Mouse (Mus musculus) embryonic facial prominence, embryonic 11.5 days (tissue): ENCODE measurements at regions not wholly inside any gene's neighbourhood (a gene's known extent, or its start where the extent isn't known, plus 50 kb on each side); places are given as distances from the start of the nearest gene placed in this dataset.

ENCODE experiments used
- ATAC-seq: fragments of 200-750 bp; cut with Nextera tagmentation; replicated peaks from 2 replicates; pipeline ENCODE4 v1.8.0; 2017; ENCODE audit warnings: low read depth; ENCODE audit not compliant: insufficient number of reproducible peaks, low FRiP score, low TSS enrichment
- DNase-seq: peaks from one replicate; pipeline ENCODE4 v3.0.0-alpha.2; 2015; ENCODE audit warnings: low spot score
- H3K27ac ChIP-seq: fragments of 300-500 bp; sonication (generic); replicated peaks from 2 replicates; pipeline ENCODE4 v1.5.1; 2014; ENCODE audit warnings: mild to moderate bottlenecking, low read depth, low read length, control low read depth
- H3K27me3 ChIP-seq: fragments of 300-500 bp; sonication (generic); 2 replicates; pipeline ENCODE4 v1.6.1; 2014; ENCODE audit warnings: mild to moderate bottlenecking, low read length, moderate library complexity, mixed read lengths; ENCODE audit not compliant: control insufficient read depth, insufficient read depth
- H3K36me3 ChIP-seq: fragments of 300-500 bp; sonication (generic); replicated peaks from 2 replicates; pipeline ENCODE4 v1.6.1; 2014; ENCODE audit warnings: low read depth, mild to moderate bottlenecking, low read length, moderate library complexity, mixed read lengths; ENCODE audit not compliant: control insufficient read depth, insufficient read depth
- H3K4me1 ChIP-seq: fragments of 300-500 bp; sonication (generic); 2 replicates; pipeline ENCODE4 v1.6.1; 2014; ENCODE audit warnings: low read length, mixed read lengths; ENCODE audit not compliant: control insufficient read depth, insufficient read depth
- H3K4me2 ChIP-seq: fragments of 300-500 bp; sonication (generic); 2 replicates; pipeline ENCODE4 v1.6.1; 2014; ENCODE audit warnings: low read depth, mild to moderate bottlenecking, control low read depth, low read length, moderate library complexity
- H3K4me3 ChIP-seq: fragments of 300-500 bp; sonication (generic); 2 replicates; pipeline ENCODE4 v1.5.1; 2014; ENCODE audit warnings: low read depth, low read length, control low read depth
- H3K9ac ChIP-seq: fragments of 300-500 bp; sonication (generic); replicated peaks from 2 replicates; pipeline ENCODE4 v1.6.1; 2014; ENCODE audit warnings: mild to moderate bottlenecking, control low read depth, low read length
- H3K9me3 ChIP-seq: fragments of 300-500 bp; sonication (generic); replicated peaks from 2 replicates; pipeline ENCODE4 v1.6.1; 2016; ENCODE audit warnings: mild to moderate bottlenecking, low read length, inconsistent platforms, mixed read lengths; ENCODE audit not compliant: control insufficient read depth
- WGBS: fragments of 180-500 bp; shearing (Covaris S2); extraction: QIAGEN DNeasy Blood & Tissue Kit; methylation state at CpG from one replicate; pipeline ENCODE4 v1.1.7; 2014; 5-methylcytosine and 5-hydroxymethylcytosine counted together

DNA sequence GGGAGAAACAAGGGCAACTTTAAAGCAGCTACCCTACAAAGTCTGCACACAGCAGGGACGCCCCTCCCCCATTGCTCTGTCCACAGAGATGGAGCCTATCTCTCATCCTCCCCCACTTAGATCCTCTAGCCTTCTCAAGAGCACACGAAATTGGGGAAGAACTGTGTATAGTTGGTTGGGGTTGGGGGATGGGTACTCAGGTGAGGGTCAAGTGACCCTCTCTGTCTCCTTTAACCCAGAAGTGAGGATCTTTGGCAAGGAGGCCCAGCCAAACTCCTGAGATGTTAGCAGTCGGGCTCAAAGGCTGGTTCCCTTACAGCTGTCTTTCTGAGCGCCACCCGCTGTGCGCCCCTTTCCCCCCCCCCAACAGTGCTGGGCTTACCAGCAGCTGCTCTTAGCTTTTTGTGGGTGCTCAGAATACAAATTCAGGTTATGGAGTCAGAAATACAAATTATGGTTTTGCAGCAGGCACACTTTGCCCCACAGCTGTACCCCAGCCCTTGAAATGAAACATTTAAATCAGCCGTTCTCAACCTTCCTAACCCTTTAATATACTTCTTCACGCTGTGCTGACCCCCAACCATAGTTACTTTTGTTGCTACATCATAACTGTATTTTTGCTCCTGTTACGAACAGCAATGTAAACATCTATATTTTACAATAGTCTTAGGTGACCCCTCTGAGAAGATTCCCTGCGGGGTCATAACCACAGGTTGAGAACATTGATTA lies 50.1 kb upstream of the Smndc1 start:
- H3K27me3 ChIP-seq, result no peaks in the 10 kb centered on the region
- H3K27ac ChIP-seq, result no peak overlapping the region
- no peak overlapping the region for H3K9ac ChIP-seq
- ATAC-seq, result no peak
- 50% methylated on average over 10 of the region's 10 CpGs for WGBS
- no peak overlapping the region for H3K4me3 ChIP-seq
- DNase-seq, result no peak
- no peaks in the 10 kb centered on the region for H3K4me1 ChIP-seq
- H3K4me2 ChIP-seq, result no peak overlapping the region
- H3K9me3 ChIP-seq, result no peaks in the 10 kb centered on the region
- H3K36me3 ChIP-seq, result no peaks in the 10 kb centered on the region
